Mouse (Mus musculus) liver, adult 2 months (tissue): ENCODE data around the gene Tubgcp2.

ENCODE experiments used
- CTCF ChIP-seq: fragments of 200-500 bp; IDR thresholded peaks from 2 replicates; pipeline ENCODE4 v1.5.1; 2011; ENCODE audit warnings: low read depth, low read length, control low read depth
- POLR2A ChIP-seq: fragments of 200-500 bp; IDR thresholded peaks from 2 replicates; pipeline ENCODE4 v1.6.1; 2011; ENCODE audit warnings: low read length, control low read depth; ENCODE audit not compliant: insufficient read depth; ENCODE audit errors: extremely low read depth

DNA sequence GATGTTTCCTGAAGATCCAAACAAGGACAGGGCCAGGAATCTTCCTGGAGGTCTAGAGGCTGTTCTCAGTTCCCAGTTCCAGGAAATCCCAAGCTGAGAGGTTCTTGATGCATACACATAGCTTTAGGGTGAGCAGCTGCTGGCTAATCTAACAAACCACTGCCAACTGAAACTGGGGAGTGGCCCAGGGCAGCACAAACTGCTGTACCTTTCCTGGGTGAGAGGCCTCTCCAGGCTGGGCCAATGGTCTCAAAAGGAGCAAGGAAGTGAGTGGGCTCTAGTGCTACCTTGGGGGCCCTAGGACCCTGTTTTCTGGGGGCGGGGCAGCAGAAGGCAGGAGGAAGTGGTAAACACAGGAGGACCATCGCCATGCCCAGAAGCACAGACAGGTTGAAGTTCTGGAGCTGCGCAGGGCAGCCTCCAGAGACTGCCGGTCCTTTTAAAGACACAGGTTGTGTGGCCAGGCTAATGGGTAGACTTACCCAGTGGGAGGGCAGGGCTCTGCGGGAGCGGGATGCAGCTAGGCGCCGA is 45.5 kb downstream of the Tubgcp2 start:
- no peak for TF ChIP-seq CTCF
- TF ChIP-seq POLR2A = no peak
